Mouse (Mus musculus) limb, embryonic 14.5 days (tissue): ENCODE results near the gene 3110040M04Rik. TPM values are rescaled to one million over a fixed set of nuclear protein-coding genes. Genes with fewer than 3 reads are reported as not detected.
A peak's percentile ranks its signal among the peaks of the same experiment; 100 is the strongest.
"Not testable (repeated sequence)": the region's sequence is repeated elsewhere in the genome, so short reads cannot be mapped to it uniquely, and the experiment has no call there.

ENCODE experiments used
- ATAC-seq: fragments of 200-750 bp; cut with Nextera tagmentation; 2 replicates; pipeline ENCODE4 v1.8.0; 2017; ENCODE audit warnings: low read depth, moderate number of reproducible peaks, moderate TSS enrichment; ENCODE audit not compliant: low FRiP score
- DNase-seq: peaks from one replicate; pipeline ENCODE4 v3.0.0-alpha.2; 2015; ENCODE audit warnings: low spot score
- H3K27ac ChIP-seq: fragments of 300-500 bp; sonication (generic); replicated peaks from 2 replicates; pipeline ENCODE4 v1.5.1; 2014; ENCODE audit warnings: low read depth, mild to moderate bottlenecking, low read length, moderate library complexity, mixed read lengths
- H3K27me3 ChIP-seq: fragments of 300-500 bp; sonication (generic); 2 replicates; pipeline ENCODE4 v1.6.1; 2014; ENCODE audit warnings: low read length, mixed read lengths; ENCODE audit not compliant: control insufficient read depth, insufficient read depth
- H3K36me3 ChIP-seq: fragments of 300-500 bp; sonication (generic); 2 replicates; pipeline ENCODE4 v1.6.1; 2014; ENCODE audit warnings: mild to moderate bottlenecking, low read length, moderate library complexity, mixed read lengths; ENCODE audit not compliant: control insufficient read depth, insufficient read depth
- H3K4me1 ChIP-seq: fragments of 300-500 bp; sonication (generic); 2 replicates; pipeline ENCODE4 v1.6.1; 2014; ENCODE audit warnings: antibody characterized with exemption, low read length, mixed read lengths; ENCODE audit not compliant: control insufficient read depth, insufficient read depth
- H3K4me2 ChIP-seq: fragments of 300-500 bp; sonication (generic); replicated peaks from 2 replicates; pipeline ENCODE4 v1.6.1; 2014; ENCODE audit warnings: low read depth, mild to moderate bottlenecking, low read length, moderate library complexity; ENCODE audit not compliant: severe bottlenecking
- H3K4me3 ChIP-seq: fragments of 300-500 bp; sonication (generic); replicated peaks from 2 replicates; pipeline ENCODE4 v1.5.1; 2014; ENCODE audit warnings: low read length
- H3K9ac ChIP-seq: fragments of 300-500 bp; sonication (generic); 2 replicates; pipeline ENCODE4 v1.6.1; 2014; ENCODE audit warnings: mild to moderate bottlenecking, low read depth, low read length, moderate library complexity; ENCODE audit not compliant: severe bottlenecking
- H3K9me3 ChIP-seq: fragments of 300-500 bp; sonication (generic); 2 replicates; pipeline ENCODE4 v1.6.1; 2016; ENCODE audit warnings: low read length; ENCODE audit not compliant: control insufficient read depth
- POLR2A ChIP-seq: fragments of 200-500 bp; IDR thresholded peaks from 2 replicates; pipeline ENCODE4 v1.8.0; 2012; ENCODE audit warnings: inconsistent platforms, mild to moderate bottlenecking, moderate library complexity, borderline replicate concordance; ENCODE audit not compliant: insufficient read depth, insufficient read length; ENCODE audit errors: extremely low read depth
- WGBS: fragments of 180-500 bp; shearing (Covaris S2); extraction: QIAGEN DNeasy Blood & Tissue Kit; methylation state at CpG from one replicate; pipeline ENCODE4 v1.1.7; 2014; 5-methylcytosine and 5-hydroxymethylcytosine counted together
- polyA plus RNA-seq, 2 experiments: library from polyadenylated mRNA; depleted of rRNA in 1 of 2; stranded (reverse) in 1 of 2; unstranded in 1 of 2; fragments of >200 nt; fragmentation: Nextera tagmentation in 1 of 2; extraction: Ambion mirVana in 1 of 2; gene quantifications; 2 replicates each; pipeline versions ENCODE4 v1.2.1 to v1.2.3; 2012 to 2014

3110040M04Rik gene
- polyA plus RNA-seq, 2 experiments = not detected

DNA sequence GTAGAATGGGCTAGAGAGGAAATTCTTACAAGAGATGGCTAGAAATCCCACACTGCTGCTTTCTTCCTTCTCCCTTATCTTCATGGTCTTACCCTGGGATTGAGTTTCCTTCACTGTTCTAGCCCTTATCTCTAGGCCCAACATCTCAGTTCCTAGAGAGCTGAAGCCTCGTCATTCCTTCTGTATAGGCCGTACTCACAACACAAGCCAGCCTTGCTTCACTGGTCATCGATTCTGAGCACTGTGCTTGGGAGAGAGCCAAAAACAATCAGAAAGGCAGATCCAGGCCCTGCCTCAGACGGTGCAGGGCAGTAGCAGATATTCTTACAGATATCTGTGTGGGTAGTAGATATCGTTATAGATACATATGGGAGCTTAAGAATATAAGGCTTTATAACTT, 4.6 kb downstream of the 3110040M04Rik start:
- H3K9ac ChIP-seq, H3K9me3 ChIP-seq, H3K27ac ChIP-seq, H3K4me1 ChIP-seq, H3K4me2 ChIP-seq, H3K27me3 ChIP-seq, DNase-seq, H3K4me3 ChIP-seq, H3K36me3 ChIP-seq: not testable (repeated sequence)
- 64% methylated on average over 3 of the region's 5 CpGs for WGBS
- ATAC-seq = 0 out of 2 replicates have a peak, but pooled peaks have one; percentile 53

DNA sequence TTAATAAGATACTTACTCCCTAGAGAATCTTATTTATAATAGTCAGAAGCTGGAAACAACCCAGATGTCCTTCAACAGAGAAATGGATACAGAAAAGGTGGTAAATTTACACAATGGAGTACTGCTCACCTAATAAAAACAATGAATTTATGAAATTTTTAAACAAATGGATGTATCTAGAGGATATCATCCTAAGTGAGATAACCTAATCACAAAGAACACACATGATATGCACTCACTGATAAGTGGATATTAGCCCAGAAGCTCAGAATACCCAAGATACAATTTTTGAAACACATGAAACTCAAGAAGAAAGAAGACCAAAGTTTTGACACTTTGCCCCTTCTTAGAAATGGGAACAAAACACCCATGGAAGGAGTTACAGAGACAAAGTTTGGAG, 5.0 kb downstream of the 3110040M04Rik start:
- H3K36me3 ChIP-seq, H3K4me3 ChIP-seq, ATAC-seq, H3K27me3 ChIP-seq, H3K9me3 ChIP-seq, DNase-seq, H3K9ac ChIP-seq, H3K4me2 ChIP-seq, H3K4me1 ChIP-seq, H3K27ac ChIP-seq: not testable (repeated sequence)

DNA sequence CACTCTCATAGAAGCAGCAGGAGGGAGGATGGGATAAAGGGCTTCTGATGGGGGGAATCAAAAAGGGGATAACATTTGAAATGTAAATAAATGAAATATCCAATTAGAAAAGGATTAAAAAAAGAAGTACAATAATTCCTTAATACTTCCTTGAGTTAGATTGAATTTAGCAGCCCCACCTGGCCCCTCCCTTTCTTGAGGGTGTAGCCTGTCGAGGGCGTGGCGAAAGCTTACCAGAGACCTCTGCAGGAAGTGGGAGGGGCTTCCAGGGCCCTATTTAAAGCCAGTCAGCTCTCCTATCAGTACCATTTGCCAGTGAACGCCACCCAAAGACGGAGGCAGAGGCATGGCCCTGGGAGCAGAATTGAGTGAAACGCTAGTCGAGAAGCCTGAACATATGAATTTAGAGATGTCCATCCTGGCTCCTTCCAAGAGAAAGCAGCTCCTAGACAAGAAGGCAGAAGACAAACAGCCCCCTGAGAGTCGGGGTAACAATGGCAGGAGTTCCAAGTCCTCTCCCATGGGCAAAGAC, 6.0 kb downstream of the 3110040M04Rik start, which contains the start of gene Gm47996:
Gene Gm47996 (plus strand): TSS at position 308 of the 532 bp plus-strand sequence.
- H3K27me3 ChIP-seq, ATAC-seq, H3K27ac ChIP-seq, H3K36me3 ChIP-seq, H3K4me1 ChIP-seq, H3K4me3 ChIP-seq, H3K9ac ChIP-seq, H3K9me3 ChIP-seq, H3K4me2 ChIP-seq, DNase-seq: not testable (repeated sequence)
- 87% methylated on average over 4 of the region's 8 CpGs for WGBS

DNA sequence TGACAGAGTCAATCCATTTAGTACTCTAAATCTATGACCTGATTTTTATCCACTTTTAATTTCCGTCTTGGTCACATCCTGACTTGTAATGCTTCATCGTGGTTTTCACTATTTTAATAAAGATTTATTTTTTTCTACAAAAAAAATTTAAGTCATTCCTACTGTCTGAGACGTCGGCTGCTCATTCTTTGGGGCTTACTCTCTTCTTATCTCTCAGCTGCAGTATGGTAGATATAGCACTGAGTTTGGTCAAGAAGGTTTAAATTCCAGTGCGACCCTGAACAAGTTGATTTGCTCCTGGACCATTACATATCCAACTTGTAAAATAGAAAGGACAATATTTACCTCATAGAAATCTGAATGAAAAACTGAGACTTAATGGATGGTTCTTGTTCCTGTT, 7.7 kb downstream of the 3110040M04Rik start:
- H3K27ac ChIP-seq, H3K9me3 ChIP-seq, H3K36me3 ChIP-seq, H3K4me3 ChIP-seq, H3K9ac ChIP-seq, H3K4me1 ChIP-seq, H3K27me3 ChIP-seq, DNase-seq, H3K4me2 ChIP-seq, ATAC-seq: not testable (repeated sequence)
- WGBS = 91% methylated on average over 5 of the region's 5 CpGs

DNA sequence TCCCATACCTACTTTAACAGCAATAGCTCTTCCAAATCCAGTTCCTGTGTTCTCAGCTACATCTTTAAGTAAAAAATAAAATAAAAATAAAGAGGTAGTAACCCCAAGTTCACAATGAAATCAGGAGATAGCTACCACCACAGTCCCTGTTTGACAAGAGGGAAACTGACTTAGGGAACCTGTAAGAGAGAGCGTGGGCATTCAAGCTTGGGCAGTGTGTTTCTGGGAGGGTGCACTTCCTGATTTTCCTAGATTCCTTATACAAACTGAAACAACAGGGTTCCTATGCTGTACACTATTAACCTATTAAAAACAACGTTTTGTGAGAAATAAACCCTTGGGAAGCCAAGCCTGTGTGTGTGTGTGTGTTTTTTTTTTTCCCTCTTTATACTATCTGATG, 10.9 kb downstream of the 3110040M04Rik start:
- Histone ChIP-seq H3K36me3 (no peaks in the 10 kb centered on the region), H3K27ac (no peak overlapping the region), H3K4me1 (peaks cover 4% of the 10 kb centered on the region), H3K9me3 (no peaks in the 10 kb centered on the region), H3K4me3 (no peak overlapping the region), H3K4me2 (no peak overlapping the region), H3K27me3 (no peaks in the 10 kb centered on the region), H3K9ac (no peak overlapping the region)
- WGBS = 58% methylated on average over 2 of the region's 2 CpGs
- DNase-seq (no peak), ATAC-seq (no peak)
- TF ChIP-seq POLR2A = no peak

DNA sequence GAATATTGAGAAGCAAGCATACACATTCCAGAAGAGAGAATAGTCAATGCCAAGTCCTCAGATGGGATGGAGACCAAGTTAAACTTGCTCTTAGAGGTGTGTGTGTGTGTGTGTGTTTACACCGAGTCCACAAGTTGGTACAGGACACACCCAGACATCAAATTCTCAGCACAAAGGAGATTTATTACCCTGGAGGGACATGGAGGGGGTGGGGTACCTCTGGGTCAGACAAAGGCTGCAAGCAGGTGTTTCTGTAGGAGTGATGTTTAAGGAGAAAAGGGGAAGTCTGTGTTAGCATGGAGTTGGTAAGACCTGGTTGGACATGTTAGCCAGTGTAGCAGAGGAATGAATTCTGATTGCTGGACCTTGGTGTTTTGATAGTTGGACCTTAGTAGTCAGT, 12.1 kb downstream of the 3110040M04Rik start:
- no peak overlapping the region for H3K27ac ChIP-seq
- H3K4me2 ChIP-seq = no peak overlapping the region
- H3K9ac ChIP-seq = no peak overlapping the region
- no peaks in the 10 kb centered on the region for H3K9me3 ChIP-seq
- no peaks in the 10 kb centered on the region for H3K27me3 ChIP-seq
- no peaks in the 10 kb centered on the region for H3K36me3 ChIP-seq
- TF ChIP-seq POLR2A = no peak
- ATAC-seq (no peak), DNase-seq (no peak)
- H3K4me1 ChIP-seq = peaks cover 4% of the 10 kb centered on the region
- WGBS = 47% methylated on average over 1 of the region's 1 CpGs
- H3K4me3 ChIP-seq = no peak overlapping the region
